ENCODE assay signal across 20 mouse cellular contexts in the genomic region with DNA sequence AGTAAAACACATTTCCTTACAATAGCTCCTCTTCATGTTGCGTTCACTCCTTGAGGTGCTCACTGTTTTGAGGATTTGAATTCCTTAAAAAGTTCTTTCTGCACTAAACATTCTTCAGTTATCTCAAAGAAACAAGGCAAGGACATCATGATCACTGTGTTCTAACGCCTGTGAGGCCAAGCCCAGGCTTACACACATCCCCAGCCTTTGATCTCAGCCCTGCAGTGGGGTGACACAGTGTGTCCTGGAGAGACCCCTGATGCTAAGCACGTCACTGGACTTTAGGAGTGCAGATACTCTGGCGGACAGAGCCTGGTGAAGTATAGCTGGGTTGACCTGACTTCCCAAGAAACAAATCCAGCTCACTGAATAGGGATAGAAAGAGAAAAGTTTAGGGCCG. TPM values are rescaled to one million over a fixed set of nuclear protein-coding genes. Genes with fewer than 3 reads are reported as not detected.
DNase-seq lines count a peak whose midpoint lies in the region; TF ChIP-seq lines count a peak whose summit lies in the region.
"Had no signal": no experiment of that assay in that cellular context is flagged by ENCODE, and none has a peak within 500 bp of the region (broad histone marks: within the 10 kb centered on the region; RNA-seq: fewer than 3 reads in every experiment).

No protein-coding gene starts in this region.

- no peak for TF ChIP-seq POLR2A in testis, adult 2 months (IDR thresholded peaks at IDR 0.05; ENCODE audit: control insufficient read depth, low read depth, low read length)

- peak; percentile 33 to 63 for DNase-seq in adrenal gland, adult (ENCODE audit: inconsistent age in 2 of 2, low spot score in 1 of 2)
- DNase-seq in adrenal gland, postnatal 14 days, result no peak
- DNase-seq in heart, adult 11 months, result peak; percentile 58
- DNase-seq in heart, postnatal 25 days (ENCODE audit: low spot score), result no peak
- DNase-seq in testis, postnatal 10 days (ENCODE audit: low spot score), result no peak
- peak; percentile 62 for DNase-seq in testis, postnatal 14 days (ENCODE audit: low spot score)
- DNase-seq in forebrain, embryonic 10.5 days (ENCODE audit: extremely low spot score, low spot score), result no peak
- DNase-seq: adrenal gland, adult 2 months; adrenal gland, adult 8-10 months; adrenal gland, postnatal 10 days; adrenal gland, postnatal 25 days; B cell, adult 2 months; cerebellum, adult 11 months; cerebellum, adult 11-12 months; cerebellum, adult 18-20 months; cerebellum, adult 2 months had no signal

- intact Hi-C loops in heart, postnatal 25 days (cut with DNase I), result loop anchor here (5.0 kb wide), 1 partner anchor 818 kb away; no protein-coding TSS in a partner anchor

- H3K36me3 ChIP-seq in testis, adult 2 months (ENCODE audit: control insufficient read depth, insufficient read depth, low read length), result no peaks in the 10 kb centered on the region
- H3K36me3 ChIP-seq in forebrain, embryonic 10.5 days (replicated peaks), result no peaks in the 10 kb centered on the region
- H3K36me3 ChIP-seq: G1E had no signal

- H3K9me3 ChIP-seq in forebrain, embryonic 10.5 days, result no peaks in the 10 kb centered on the region
- H3K9me3 ChIP-seq: G1E had no signal

- peaks cover 2% of the 10 kb centered on the region for H3K4me1 ChIP-seq in testis, adult 2 months (ENCODE audit: control insufficient read depth, insufficient read depth, low read length)
- H3K4me1 ChIP-seq in forebrain, embryonic 10.5 days, result peaks cover 15% of the 10 kb centered on the region

- H3K27me3 ChIP-seq in testis, adult 2 months (ENCODE audit: control insufficient read depth, insufficient read depth, low read length), result no peaks in the 10 kb centered on the region
- H3K27me3 ChIP-seq in forebrain, embryonic 10.5 days (ENCODE audit: poor library complexity, severe bottlenecking), result no peaks in the 10 kb centered on the region
- H3K27me3 ChIP-seq: CH12.LX, Patski had no signal

- 73% methylated on average over 5 of the region's 5 CpGs for WGBS in forebrain, embryonic 10.5 days

- H3K27ac ChIP-seq in testis, adult 2 months (ENCODE audit: control insufficient read depth, insufficient read depth, low read depth, low read length), result peak overlapping the region; percentile 70
- no peak overlapping the region for H3K27ac ChIP-seq in forebrain, embryonic 10.5 days

- no peak for TF ChIP-seq CTCF in testis, adult 2 months (IDR thresholded peaks at IDR 0.05; ENCODE audit: control insufficient read depth, insufficient read depth, insufficient replicate concordance, low read depth, low read length)

- H3K4me3 ChIP-seq in testis, adult 2 months (ENCODE audit: control insufficient read depth, low read depth, low read length), result no peak overlapping the region
- H3K4me3 ChIP-seq in forebrain, embryonic 10.5 days, result no peak overlapping the region

RNA-seq across cellular contexts. Expression of gene Ube2e3, which starts 3.1 kb away (rescaled TPM):
- total RNA-seq in adrenal gland, postnatal 14 days (2021), result 54.3 and 61.0 TPM in 2 replicates
- 10 to 100 TPM; 49.0 to 49.3 TPM for total RNA-seq in heart, postnatal 25 days (2021)
- 14.8 and 16.5 TPM in 2 replicates for polyA plus RNA-seq in testis, adult 2 months (2012; rRNA removed)
- polyA plus RNA-seq in forebrain, embryonic 10.5 days (2016; fragmentation: Nextera tagmentation; extraction: Ambion mirVana), result 189 and 191 TPM in 2 replicates

Comparison
In these comparisons a context has a peak if more than half of its experiments do, and no peak if none do; other contexts are left out.
1. DNase-seq: peak in adrenal gland, adult (2 of 2), heart, adult 11 months (single experiment) and testis, postnatal 14 days (single experiment); none in adrenal gland, postnatal 14 days (single experiment), heart, postnatal 25 days (single experiment), testis, postnatal 10 days (single experiment) and forebrain, embryonic 10.5 days (single experiment).